Mouse (Mus musculus) hindbrain, embryonic 13.5 days (tissue): Measurements from ENCODE around the gene Fkbp4. TPM values are rescaled to one million over a fixed set of nuclear protein-coding genes. Genes with fewer than 3 reads are reported as not detected.
A peak's percentile ranks its signal among the peaks of the same experiment; 100 is the strongest.

Experiments used
- ATAC-seq: fragments of 200-750 bp; cut with Nextera tagmentation; 2 replicates; pipeline ENCODE4 v1.8.0; 2017; ENCODE audit warnings: moderate TSS enrichment; ENCODE audit not compliant: low FRiP score
- H3K27ac ChIP-seq: fragments of 300-500 bp; sonication (generic); 2 replicates; pipeline ENCODE4 v1.5.1; 2015; ENCODE audit warnings: inconsistent platforms, mild to moderate bottlenecking, moderate library complexity
- H3K27me3 ChIP-seq: fragments of 300-500 bp; sonication (generic); 2 replicates; pipeline ENCODE4 v1.6.1; 2015; ENCODE audit warnings: mild to moderate bottlenecking, inconsistent platforms
- H3K36me3 ChIP-seq: fragments of 300-500 bp; sonication (generic); 2 replicates; pipeline ENCODE4 v1.6.1; 2015; ENCODE audit warnings: mild to moderate bottlenecking, inconsistent platforms
- H3K4me1 ChIP-seq: fragments of 300-500 bp; sonication (generic); replicated peaks from 2 replicates; pipeline ENCODE4 v1.6.1; 2015; ENCODE audit warnings: inconsistent platforms
- H3K4me2 ChIP-seq: fragments of 300-500 bp; sonication (generic); 2 replicates; pipeline ENCODE4 v1.6.1; 2015; ENCODE audit warnings: inconsistent platforms, mild to moderate bottlenecking, moderate library complexity
- H3K4me3 ChIP-seq: fragments of 300-500 bp; sonication (generic); 2 replicates; pipeline ENCODE4 v1.5.1; 2015; ENCODE audit warnings: mild to moderate bottlenecking, inconsistent platforms
- H3K9ac ChIP-seq: fragments of 300-500 bp; sonication (generic); 2 replicates; pipeline ENCODE4 v1.6.1; 2015; ENCODE audit warnings: mild to moderate bottlenecking, inconsistent platforms
- H3K9me3 ChIP-seq: fragments of 300-500 bp; sonication (generic); 2 replicates; pipeline ENCODE4 v1.6.1; 2016; ENCODE audit warnings: inconsistent platforms
- WGBS: fragments of 180-500 bp; shearing (Covaris S2); methylation state at CpG from one replicate; pipeline ENCODE4 v1.1.7; 2015; 5-methylcytosine and 5-hydroxymethylcytosine counted together
- polyA plus RNA-seq: library from polyadenylated mRNA; unstranded; fragments of >200 nt; fragmentation: Nextera tagmentation; extraction: Ambion mirVana; gene quantifications from 2 replicates; pipeline ENCODE4 v1.2.1, GENCODE M21; 2015

The Fkbp4 gene
- polyA plus RNA-seq, 1 experiment from 2014 or later: 371 TPM

DNA sequence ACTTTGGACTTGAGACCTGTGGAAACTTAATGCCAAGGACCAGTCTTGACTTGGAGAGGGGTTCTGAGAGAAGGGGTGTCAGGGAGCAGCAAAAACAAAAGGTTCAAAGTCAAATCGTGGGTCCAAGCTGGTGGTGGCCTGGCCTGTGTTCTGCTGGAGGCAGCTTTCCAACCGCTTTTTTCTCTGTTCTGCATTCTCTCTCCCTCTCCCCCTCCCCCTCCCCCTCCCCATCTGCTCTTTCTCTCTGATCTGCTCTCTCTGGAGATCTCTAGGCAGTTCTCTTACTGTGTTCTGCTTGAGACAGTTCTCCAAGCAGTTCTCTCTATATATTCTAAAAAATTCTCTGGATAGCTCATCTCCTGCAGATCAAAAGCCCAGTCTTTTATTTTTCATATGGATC is 21.8 kb upstream of the Fkbp4 start:
- no peaks in the 10 kb centered on the region for H3K9me3 ChIP-seq
- H3K27ac ChIP-seq: no peak overlapping the region
- H3K4me2 ChIP-seq: no peak overlapping the region
- no peak overlapping the region for H3K4me3 ChIP-seq
- ATAC-seq: no peak
- WGBS: 62% methylated on average over 1 of the region's 2 CpGs
- no peaks in the 10 kb centered on the region for H3K36me3 ChIP-seq
- H3K4me1 ChIP-seq: no peaks in the 10 kb centered on the region
- H3K27me3 ChIP-seq: no peaks in the 10 kb centered on the region
- H3K9ac ChIP-seq: no peak overlapping the region

DNA sequence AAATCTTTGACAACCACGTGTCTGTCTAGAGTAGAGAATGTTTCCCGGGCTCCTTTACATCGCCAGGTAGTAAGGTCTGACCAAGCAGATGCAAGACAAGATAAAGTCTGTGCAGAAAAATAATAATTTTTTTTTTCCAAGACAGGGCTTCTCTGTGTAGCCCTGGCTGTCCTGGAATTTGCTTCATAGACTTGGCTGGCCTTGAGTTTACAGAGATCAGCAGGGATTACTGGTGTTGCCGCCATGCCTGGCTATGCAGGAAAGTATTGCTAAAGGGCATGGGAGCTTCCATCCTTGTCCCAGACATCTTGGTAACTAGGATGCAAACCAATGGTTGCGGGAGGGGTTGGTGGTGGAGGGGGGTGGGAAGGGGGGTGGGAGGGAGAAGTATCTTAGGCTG is 18.7 kb upstream of the Fkbp4 start:
- H3K4me3 ChIP-seq: no peak overlapping the region
- WGBS: 87% methylated on average over 5 of the region's 5 CpGs

DNA sequence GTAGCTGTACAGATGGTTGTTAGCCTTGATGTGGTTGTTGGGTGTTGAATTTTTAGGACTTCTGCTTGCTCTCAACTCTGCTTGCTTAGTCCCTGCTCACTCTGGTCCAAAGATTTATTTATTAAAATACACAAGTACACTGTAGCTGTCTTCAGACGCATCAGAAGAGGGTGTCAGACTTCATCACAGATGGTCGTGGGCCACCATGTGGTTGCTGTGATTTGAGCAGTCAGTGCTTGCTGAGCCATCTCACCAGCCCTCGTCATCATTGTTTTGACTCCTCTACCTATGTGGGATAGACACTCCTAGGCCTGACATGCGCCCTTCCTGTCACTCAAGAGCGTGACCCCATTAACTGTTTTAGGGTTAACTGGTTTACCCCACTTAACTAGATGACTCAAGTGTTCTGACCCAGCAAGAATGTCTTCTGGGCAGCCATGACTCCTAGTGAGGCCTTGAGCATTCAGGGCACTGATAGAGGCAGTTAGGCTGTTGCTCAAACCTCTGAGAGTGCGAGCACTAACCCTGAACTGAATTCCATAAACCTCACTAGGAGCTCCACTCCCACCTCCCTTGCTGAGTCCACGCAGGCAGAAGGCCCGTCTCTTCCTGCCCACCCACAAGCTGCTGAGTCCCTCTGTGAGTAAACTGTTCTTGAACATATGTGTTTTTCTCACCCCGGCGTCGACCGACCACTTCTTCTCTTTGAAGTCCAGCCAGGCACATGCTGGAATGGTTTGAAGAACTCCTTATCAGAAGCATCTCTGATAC is 17.5 kb upstream of the Fkbp4 start:
- Histone ChIP-seq H3K27ac (no peak overlapping the region), H3K27me3 (no peaks in the 10 kb centered on the region), H3K9me3 (no peaks in the 10 kb centered on the region), H3K4me3 (no peak overlapping the region), H3K4me1 (no peaks in the 10 kb centered on the region), H3K36me3 (no peaks in the 10 kb centered on the region), H3K9ac (no peak overlapping the region), H3K4me2 (no peak overlapping the region)
- 88% methylated on average over 12 of the region's 12 CpGs for WGBS
- ATAC-seq: no peak

More for the DNA sequence above, 18.7 kb upstream of the Fkbp4 start:
- no peaks in the 10 kb centered on the region for H3K36me3 ChIP-seq
- no peak overlapping the region for H3K4me2 ChIP-seq
- ATAC-seq: no peak
- H3K9ac ChIP-seq: no peak overlapping the region
- H3K27ac ChIP-seq: no peak overlapping the region
- H3K27me3 ChIP-seq: no peaks in the 10 kb centered on the region
- H3K9me3 ChIP-seq: no peaks in the 10 kb centered on the region
- no peaks in the 10 kb centered on the region for H3K4me1 ChIP-seq

DNA sequence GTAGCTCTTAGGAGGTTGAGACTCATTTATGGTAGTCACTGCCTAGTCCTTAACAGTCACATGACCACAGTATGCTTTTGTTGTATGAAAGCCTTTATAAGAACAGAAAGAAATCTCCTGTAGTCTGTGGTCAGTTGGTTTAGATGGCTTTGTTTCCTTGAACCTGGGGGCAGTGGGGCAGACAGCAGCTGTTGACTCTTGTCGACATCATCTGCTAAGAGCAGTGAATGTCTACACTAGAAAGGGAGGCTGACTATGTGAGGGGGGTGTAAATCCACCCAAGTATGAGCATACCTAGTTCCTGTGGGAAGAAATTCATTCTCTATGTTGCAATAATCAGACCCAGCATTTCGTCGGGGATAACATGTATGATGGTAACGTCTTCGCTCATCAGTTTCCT is 8.6 kb upstream of the Fkbp4 start:
- H3K27me3 ChIP-seq: peaks cover 9% of the 10 kb centered on the region; the same call in 1 of the 2 replicates
- no peak for ATAC-seq

DNA sequence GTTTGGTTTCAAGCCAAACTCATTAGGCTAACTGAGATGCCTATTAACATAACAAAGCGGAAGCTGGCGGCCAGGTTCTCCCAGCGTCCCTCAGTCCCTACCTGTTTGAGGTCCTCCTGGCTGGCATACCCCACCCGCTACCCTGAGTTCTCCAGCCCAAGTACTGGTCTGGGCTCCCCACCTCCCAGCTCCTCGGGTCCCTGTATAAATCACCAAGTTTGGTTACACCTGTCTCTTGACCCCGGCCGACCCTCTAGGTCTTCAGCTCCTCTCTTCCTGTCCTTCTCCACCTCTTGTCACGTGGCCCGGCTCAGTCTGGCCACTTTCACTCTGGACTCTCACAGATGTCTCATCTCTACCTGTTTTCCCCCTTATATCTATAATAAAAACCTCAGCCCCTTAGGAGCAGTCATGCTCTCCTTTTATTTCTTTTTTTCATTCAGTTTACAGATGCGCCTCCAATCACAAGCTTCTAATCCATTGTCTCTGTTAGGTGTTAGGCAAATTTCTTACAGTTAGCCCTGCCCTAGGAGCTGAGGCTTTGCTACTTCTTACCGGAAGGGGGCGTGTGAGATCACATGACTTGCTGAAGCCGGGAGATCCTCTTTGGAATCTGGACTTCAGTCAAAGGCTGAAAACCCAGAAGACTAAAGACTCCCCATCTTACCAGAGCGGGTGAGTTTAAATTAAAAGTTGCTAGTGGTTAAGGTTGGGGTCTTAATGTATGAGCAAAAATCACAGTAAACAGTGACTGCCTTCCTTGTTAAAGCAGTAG is 7.5 kb upstream of the Fkbp4 start:
- WGBS: 16% methylated on average over 14 of the region's 14 CpGs
- 0 out of 2 replicates have a peak overlapping the region, but pooled peaks have one; percentile 10 for H3K4me3 ChIP-seq
- peak overlapping the region; percentile 41 for H3K4me2 ChIP-seq
- peaks cover 8% of the 10 kb centered on the region for H3K4me1 ChIP-seq
- no peak overlapping the region for H3K27ac ChIP-seq
- no peak overlapping the region for H3K9ac ChIP-seq
- H3K27me3 ChIP-seq: peaks cover 9% of the 10 kb centered on the region; the same call in 1 of the 2 replicates
- H3K9me3 ChIP-seq: no peaks in the 10 kb centered on the region
- no peaks in the 10 kb centered on the region for H3K36me3 ChIP-seq
- peak; percentile 66 for ATAC-seq

More for the DNA sequence above, 8.6 kb upstream of the Fkbp4 start:
- 96% methylated on average over 5 of the region's 5 CpGs for WGBS
- Histone ChIP-seq H3K4me3 (no peak overlapping the region), H3K27ac (no peak overlapping the region), H3K4me1 (peaks cover 8% of the 10 kb centered on the region), H3K4me2 (no peak overlapping the region), H3K36me3 (no peaks in the 10 kb centered on the region), H3K9me3 (no peaks in the 10 kb centered on the region), H3K9ac (no peak overlapping the region)

DNA sequence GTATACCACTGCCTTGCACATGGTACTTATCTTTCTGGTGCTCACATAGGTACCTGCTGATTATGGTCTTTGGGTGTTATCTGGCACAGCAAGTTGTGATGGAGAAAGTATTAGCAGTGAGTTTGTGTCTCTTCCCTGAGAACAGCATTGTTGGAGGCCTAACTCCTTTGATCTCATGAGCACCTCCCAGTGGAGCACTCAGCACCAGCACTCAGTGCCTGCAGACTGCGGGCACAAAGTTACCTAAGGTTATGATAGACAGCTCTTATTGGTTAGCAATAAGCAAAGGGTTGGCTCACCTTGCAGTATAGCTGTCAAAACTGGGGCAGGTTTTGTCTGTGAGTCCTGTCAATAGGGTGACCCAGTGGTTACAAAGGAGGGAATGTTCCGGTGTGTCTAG is 1.8 kb upstream of the Fkbp4 start:
- H3K27me3 ChIP-seq: 0 out of 2 replicates have a peak, but pooled peaks cover 6% of the 10 kb centered on the region
- WGBS: 95% methylated on average over 2 of the region's 2 CpGs
- no peak overlapping the region for H3K4me3 ChIP-seq
- H3K4me2 ChIP-seq: no peak overlapping the region
- peaks cover 13% of the 10 kb centered on the region for H3K36me3 ChIP-seq
- H3K27ac ChIP-seq: no peak overlapping the region
- H3K9ac ChIP-seq: no peak overlapping the region
- peaks cover 24% of the 10 kb centered on the region for H3K4me1 ChIP-seq
- no peaks in the 10 kb centered on the region for H3K9me3 ChIP-seq
- no peak for ATAC-seq

DNA sequence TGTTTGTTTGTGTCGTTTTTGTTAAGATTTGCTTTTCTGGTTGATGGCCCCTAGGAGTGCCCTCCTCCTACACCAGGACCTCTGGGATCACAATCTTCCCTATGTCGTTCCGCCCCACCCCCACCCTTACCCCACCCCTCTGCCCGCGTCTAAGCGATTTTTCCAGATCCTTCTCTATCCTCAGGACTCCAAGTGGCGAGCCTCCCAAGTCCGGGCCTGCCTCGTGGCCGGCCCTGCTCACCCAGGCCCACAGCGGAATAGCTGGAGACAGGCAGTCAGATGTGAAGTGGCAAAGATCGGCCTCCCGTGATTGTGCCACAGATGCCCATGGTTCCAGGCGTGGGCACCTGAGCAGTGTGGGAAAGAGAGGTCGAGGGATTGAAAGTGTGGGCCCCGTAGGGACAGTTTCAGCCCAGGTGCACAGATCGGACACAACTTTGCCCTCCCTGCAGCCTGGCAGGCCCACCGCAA is 429 bp upstream of the Fkbp4 start:
- WGBS: 33% methylated on average over 16 of the region's 18 CpGs
- peak overlapping the region; percentile 94; the same call in 1 of the 2 replicates for H3K27ac ChIP-seq
- H3K9ac ChIP-seq: peak overlapping the region; percentile 99
- H3K9me3 ChIP-seq: no peaks in the 10 kb centered on the region
- peaks cover 24% of the 10 kb centered on the region for H3K4me1 ChIP-seq
- H3K4me2 ChIP-seq: peak overlapping the region; percentile 70
- no peaks in the 10 kb centered on the region for H3K27me3 ChIP-seq
- peaks cover 26% of the 10 kb centered on the region for H3K36me3 ChIP-seq
- ATAC-seq: no peak; the same call in 1 of the 2 replicates
- H3K4me3 ChIP-seq: peak overlapping the region; percentile 96

DNA sequence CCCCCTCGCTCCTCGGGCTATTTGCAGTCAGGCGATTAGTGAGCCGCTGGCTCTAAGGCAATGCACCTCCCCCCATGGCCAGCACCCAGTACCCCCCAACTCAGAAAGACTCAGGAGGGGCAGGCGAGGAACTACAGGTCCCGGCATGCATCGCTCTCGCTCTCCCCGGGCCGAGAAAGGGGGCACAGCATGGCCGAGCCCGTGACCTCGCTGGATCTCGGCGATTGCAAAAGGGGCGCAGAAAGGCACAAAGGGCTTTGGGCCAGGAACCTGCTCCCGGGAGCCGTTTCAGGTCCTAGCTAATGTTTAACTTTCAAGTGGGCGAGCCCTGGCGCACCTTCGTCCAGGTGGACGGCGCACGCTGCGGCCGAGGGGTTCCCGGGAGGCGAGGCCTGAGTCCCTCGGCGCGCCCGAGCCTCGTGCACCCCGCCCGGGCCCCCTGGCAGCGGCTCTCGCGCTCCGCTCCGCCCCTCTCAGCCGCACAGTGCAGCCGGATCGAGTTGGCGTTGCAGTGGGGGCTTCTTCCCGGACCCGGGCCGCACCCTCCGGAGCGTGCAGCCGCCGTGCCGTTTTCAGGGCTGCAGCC is 653 bp downstream of the Fkbp4 start:
- Histone ChIP-seq H3K4me2 (peak overlapping the region; percentile 70), H3K4me3 (peak overlapping the region; percentile 96), H3K27me3 (no peaks in the 10 kb centered on the region), H3K27ac (peak overlapping the region; percentile 94), H3K4me1 (peaks cover 26% of the 10 kb centered on the region), H3K9me3 (no peaks in the 10 kb centered on the region), H3K9ac (peak overlapping the region; percentile 99), H3K36me3 (peaks cover 37% of the 10 kb centered on the region)
- under 1% methylated on average over 52 of the region's 52 CpGs for WGBS
- peak; percentile 77 for ATAC-seq

DNA sequence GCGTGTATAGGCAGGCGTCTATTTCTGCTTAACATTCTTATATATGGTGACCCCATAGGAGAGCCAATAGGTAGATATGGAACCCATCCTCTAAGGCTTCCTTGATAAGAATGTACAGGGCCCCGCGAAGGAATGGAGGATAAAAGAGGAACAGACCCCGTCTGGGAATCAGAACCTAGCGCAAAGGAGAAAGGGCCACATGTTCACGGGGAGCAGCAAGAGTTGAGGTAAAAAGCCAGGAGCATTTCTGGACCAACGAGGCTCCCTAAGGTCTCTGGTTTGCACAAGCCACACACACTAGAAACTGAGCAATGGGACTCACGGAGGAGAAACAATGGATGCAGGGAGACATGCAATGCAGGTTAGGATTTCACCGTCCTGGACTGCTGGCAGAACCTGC is 1.2 kb downstream of the Fkbp4 start:
- Histone ChIP-seq H3K27me3 (no peaks in the 10 kb centered on the region), H3K9me3 (no peaks in the 10 kb centered on the region), H3K4me1 (peaks cover 31% of the 10 kb centered on the region), H3K27ac (peak overlapping the region; percentile 94), H3K4me2 (peak overlapping the region; percentile 70), H3K9ac (peak overlapping the region; percentile 99), H3K36me3 (peaks cover 42% of the 10 kb centered on the region), H3K4me3 (peak overlapping the region; percentile 96)
- ATAC-seq: no peak
- 3% methylated on average over 10 of the region's 10 CpGs for WGBS

DNA sequence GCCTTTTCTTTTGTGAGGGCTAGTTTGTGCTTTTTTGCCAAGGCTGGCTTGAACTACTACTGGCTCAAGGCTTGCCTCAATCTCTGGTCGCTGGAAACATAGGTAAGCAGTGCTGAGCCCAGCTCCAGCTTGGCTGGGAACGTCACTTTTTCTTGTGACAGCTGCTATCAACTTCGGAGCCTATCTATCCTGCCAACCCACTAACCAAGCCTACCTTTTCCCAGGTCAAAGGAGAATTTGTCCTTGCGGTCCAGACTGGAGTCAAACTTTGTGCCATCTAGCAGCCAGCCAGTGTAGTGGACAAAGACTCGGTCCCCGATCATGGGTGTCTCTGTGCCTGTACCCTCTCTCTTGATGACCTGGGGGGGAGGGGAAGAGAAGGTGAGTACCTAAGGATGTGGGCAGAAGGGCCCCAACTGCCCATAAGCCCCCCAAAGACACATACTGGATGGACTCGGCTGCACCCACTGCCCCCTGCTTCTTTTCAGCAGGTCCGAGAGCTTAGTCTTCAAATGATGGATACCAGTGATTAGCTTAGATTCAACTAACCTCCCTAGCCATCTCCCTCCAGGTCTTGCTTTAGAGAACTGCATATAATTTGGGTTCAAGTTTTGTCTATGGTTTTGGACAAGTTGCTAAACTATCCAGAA is 2.0 kb downstream of the Fkbp4 start:
- Histone ChIP-seq H3K9ac (peak overlapping the region; percentile 99), H3K9me3 (no peaks in the 10 kb centered on the region), H3K36me3 (peaks cover 50% of the 10 kb centered on the region), H3K4me2 (peak overlapping the region; percentile 70), H3K27ac (peak overlapping the region; percentile 94; the same call in 1 of the 2 replicates), H3K4me1 (peaks cover 33% of the 10 kb centered on the region), H3K4me3 (peak overlapping the region; percentile 96), H3K27me3 (no peaks in the 10 kb centered on the region)
- ATAC-seq: no peak
- 87% methylated on average over 8 of the region's 8 CpGs for WGBS

DNA sequence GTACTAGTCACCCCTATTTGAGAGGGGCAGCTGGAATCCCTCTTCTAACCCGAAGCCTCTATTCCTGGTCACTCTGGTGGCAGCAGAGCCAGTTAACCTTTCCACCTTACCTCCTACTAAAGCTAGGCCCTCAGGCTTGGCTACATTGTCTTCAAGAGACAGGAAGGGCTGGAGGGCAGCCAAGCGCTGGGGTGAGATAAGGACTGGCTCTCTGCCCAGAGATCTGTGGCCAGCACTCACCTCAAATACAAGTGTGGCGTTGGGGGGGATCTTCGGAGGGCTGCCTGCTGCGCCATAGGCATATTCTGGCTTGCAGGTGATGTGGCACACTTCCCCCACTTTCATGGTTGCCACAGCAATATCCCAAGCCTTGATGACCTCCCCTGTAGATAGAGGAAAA is 3.0 kb downstream of the Fkbp4 start:
- WGBS: 87% methylated on average over 5 of the region's 5 CpGs
- peaks cover 61% of the 10 kb centered on the region for H3K36me3 ChIP-seq
- no peak overlapping the region for H3K27ac ChIP-seq
- H3K4me1 ChIP-seq: peaks cover 33% of the 10 kb centered on the region
- H3K9ac ChIP-seq: no peak overlapping the region
- H3K9me3 ChIP-seq: no peaks in the 10 kb centered on the region
- H3K27me3 ChIP-seq: no peaks in the 10 kb centered on the region
- no peak overlapping the region for H3K4me2 ChIP-seq
- H3K4me3 ChIP-seq: no peak overlapping the region
- no peak for ATAC-seq

DNA sequence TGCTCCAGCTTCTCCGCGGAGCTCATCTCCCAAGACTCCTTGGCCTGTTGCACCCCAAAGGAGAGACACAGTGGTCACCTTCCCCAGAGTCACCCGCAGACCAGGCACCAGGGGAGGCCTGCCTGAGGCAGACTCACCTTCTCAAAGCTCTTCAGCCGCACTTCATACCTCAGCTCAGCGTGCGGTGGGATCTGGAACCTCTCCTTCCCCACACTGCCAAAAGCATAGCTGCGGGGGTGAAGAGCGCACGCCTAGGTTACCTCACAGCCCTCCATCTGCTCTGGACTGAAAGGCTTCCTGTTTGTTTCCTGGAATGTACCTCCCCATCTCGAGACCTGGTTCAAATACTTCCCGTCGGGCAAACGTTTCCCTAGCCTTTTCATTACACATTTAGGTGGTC is 4.9 kb downstream of the Fkbp4 start:
- Histone ChIP-seq H3K27ac (no peak overlapping the region), H3K4me3 (no peak overlapping the region), H3K27me3 (no peaks in the 10 kb centered on the region), H3K9ac (no peak overlapping the region), H3K9me3 (no peaks in the 10 kb centered on the region), H3K4me2 (no peak overlapping the region), H3K36me3 (peaks cover 80% of the 10 kb centered on the region), H3K4me1 (peaks cover 28% of the 10 kb centered on the region)
- 95% methylated on average over 13 of the region's 13 CpGs for WGBS
- no peak for ATAC-seq
